Mouse (Mus musculus) hindbrain, embryonic 11.5 days (tissue): Measurements from ENCODE around the gene Ikzf2. TPM values are rescaled to one million over a fixed set of nuclear protein-coding genes. Genes with fewer than 3 reads are reported as not detected.
A peak's percentile ranks its signal among the peaks of the same experiment; 100 is the strongest.

Experiments used
- ATAC-seq: fragments of 200-750 bp; cut with Nextera tagmentation; 2 replicates; pipeline ENCODE4 v1.8.0; 2017; ENCODE audit warnings: mild to moderate bottlenecking, moderate TSS enrichment, moderate library complexity; ENCODE audit not compliant: low FRiP score
- DNase-seq: peaks from one replicate; pipeline ENCODE4 v3.0.0-alpha.2; 2015; ENCODE audit warnings: low spot score
- H3K27ac ChIP-seq: fragments of 300-500 bp; sonication (generic); 2 replicates; pipeline ENCODE4 v1.5.1; 2014; ENCODE audit warnings: mild to moderate bottlenecking, low read depth, low read length
- H3K27me3 ChIP-seq: fragments of 300-500 bp; sonication (generic); 2 replicates; pipeline ENCODE4 v1.6.1; 2014; ENCODE audit warnings: mild to moderate bottlenecking, low read length, moderate library complexity, mixed read lengths; ENCODE audit not compliant: control insufficient read depth, insufficient read depth
- H3K36me3 ChIP-seq: fragments of 300-500 bp; sonication (generic); 2 replicates; pipeline ENCODE4 v1.6.1; 2014; ENCODE audit warnings: mild to moderate bottlenecking, low read length, moderate library complexity, mixed read lengths; ENCODE audit not compliant: control insufficient read depth, insufficient read depth
- H3K4me1 ChIP-seq: fragments of 300-500 bp; sonication (generic); replicated peaks from 2 replicates; pipeline ENCODE4 v1.6.1; 2014; ENCODE audit warnings: low read length, mixed read lengths; ENCODE audit not compliant: control insufficient read depth, insufficient read depth
- H3K4me2 ChIP-seq: fragments of 300-500 bp; sonication (generic); replicated peaks from 2 replicates; pipeline ENCODE4 v1.6.1; 2014; ENCODE audit warnings: mild to moderate bottlenecking, low read depth, low read length
- H3K4me3 ChIP-seq: fragments of 300-500 bp; sonication (generic); 2 replicates; pipeline ENCODE4 v1.5.1; 2014; ENCODE audit warnings: low read depth, low read length
- H3K9ac ChIP-seq: fragments of 300-500 bp; sonication (generic); 2 replicates; pipeline ENCODE4 v1.6.1; 2014; ENCODE audit warnings: low read depth, low read length
- H3K9me3 ChIP-seq: fragments of 300-500 bp; sonication (generic); 2 replicates; pipeline ENCODE4 v1.6.1; 2016; ENCODE audit warnings: low read length; ENCODE audit not compliant: control insufficient read depth
- WGBS: fragments of 180-500 bp; shearing (Covaris S2); extraction: QIAGEN DNeasy Blood & Tissue Kit; methylation state at CpG from one replicate; pipeline ENCODE4 v1.1.7; 2014; 5-methylcytosine and 5-hydroxymethylcytosine counted together
- polyA plus RNA-seq: library from polyadenylated mRNA; unstranded; fragments of >200 nt; fragmentation: Nextera tagmentation; extraction: Ambion mirVana; gene quantifications from 2 replicates; pipeline ENCODE4 v1.2.1, GENCODE M21; 2014

Gene Ikzf2
- polyA plus RNA-seq, 1 experiment from 2014 or later = 5.1 TPM

GRCm38 (mm10) chr1:69688961-69689360, 1.9 kb upstream of the Ikzf2 start:
- Histone ChIP-seq H3K4me1 (no peaks in the 10 kb centered on the region), H3K36me3 (no peaks in the 10 kb centered on the region), H3K27me3 (no peaks in the 10 kb centered on the region), H3K4me2 (no peak overlapping the region), H3K27ac (no peak overlapping the region), H3K4me3 (no peak overlapping the region), H3K9ac (no peak overlapping the region), H3K9me3 (no peaks in the 10 kb centered on the region)
- ATAC-seq (0 out of 2 replicates have a peak, but pooled peaks have one; percentile 27), DNase-seq (peak; percentile 83)
- WGBS = 1% methylated on average over 5 of the region's 5 CpGs

GRCm38 (mm10) chr1:69688118-69688517, 1.1 kb upstream of the Ikzf2 start:
- ATAC-seq (no peak), DNase-seq (peak; percentile 25)
- no peak overlapping the region for H3K27ac ChIP-seq
- WGBS = 17% methylated on average over 4 of the region's 4 CpGs
- H3K9me3 ChIP-seq = no peaks in the 10 kb centered on the region
- no peaks in the 10 kb centered on the region for H3K36me3 ChIP-seq
- H3K4me2 ChIP-seq = peak overlapping the region; percentile 56
- no peak overlapping the region for H3K9ac ChIP-seq
- H3K4me1 ChIP-seq = no peaks in the 10 kb centered on the region
- H3K27me3 ChIP-seq = no peaks in the 10 kb centered on the region
- peak overlapping the region; percentile 68 for H3K4me3 ChIP-seq

DNA sequence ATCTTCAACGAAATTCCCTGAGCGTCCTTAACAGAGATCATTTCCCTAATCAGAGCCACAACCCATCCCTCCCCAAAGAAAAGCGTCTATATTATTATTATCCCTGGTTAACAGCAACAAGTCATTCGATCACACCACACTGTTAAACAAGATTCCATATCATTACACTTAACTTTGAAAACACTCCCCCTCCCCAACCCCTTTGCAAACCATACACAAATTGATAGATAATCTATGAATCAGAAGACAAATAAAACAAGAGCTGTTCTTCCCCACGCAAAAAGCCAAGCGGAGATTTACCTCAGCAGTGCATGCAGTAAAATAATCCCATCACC, 337 bp downstream of the Ikzf2 start:
- H3K9me3 ChIP-seq = no peaks in the 10 kb centered on the region
- WGBS = under 1% methylated on average over 6 of the region's 6 CpGs
- peak overlapping the region; percentile 75 for H3K9ac ChIP-seq
- DNase-seq (no peak), ATAC-seq (peak; percentile 5; the same call in 1 of the 2 replicates)
- H3K4me1 ChIP-seq = no peaks in the 10 kb centered on the region
- H3K4me2 ChIP-seq = peak overlapping the region; percentile 63
- H3K36me3 ChIP-seq = no peaks in the 10 kb centered on the region
- H3K27ac ChIP-seq = peak overlapping the region; percentile 83
- H3K27me3 ChIP-seq = no peaks in the 10 kb centered on the region
- H3K4me3 ChIP-seq = peak overlapping the region; percentile 68

DNA sequence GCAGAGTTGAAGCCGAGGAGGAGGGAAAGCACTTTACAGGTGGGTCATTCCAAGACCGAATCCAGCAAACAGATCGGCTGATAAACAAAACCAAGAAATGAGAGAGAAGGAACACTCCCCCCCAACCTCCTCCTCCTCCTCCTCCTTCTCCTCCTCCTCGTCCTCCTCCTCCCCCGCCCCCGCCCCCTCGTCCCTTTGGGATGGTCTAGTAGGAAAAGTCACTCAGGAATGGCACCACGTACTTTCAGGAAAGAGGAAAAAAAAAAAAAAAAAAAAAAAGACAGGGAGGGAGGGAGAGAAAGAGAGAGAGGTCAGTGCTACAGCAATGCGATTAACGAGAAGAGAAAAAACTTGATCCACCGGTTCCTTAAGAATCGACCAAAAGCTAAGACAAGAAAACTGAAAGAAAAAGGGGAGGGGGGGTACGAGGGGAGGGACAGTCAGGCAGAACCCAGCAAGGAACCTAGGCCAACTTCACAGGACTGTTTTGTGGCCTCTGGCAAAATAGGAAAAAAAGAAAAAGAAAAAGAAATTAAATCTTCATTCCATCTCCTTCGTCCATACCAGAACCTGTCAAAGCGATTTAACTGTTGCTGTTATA, 1.1 kb downstream of the Ikzf2 start:
- peak overlapping the region; percentile 75 for H3K9ac ChIP-seq
- H3K4me1 ChIP-seq = no peaks in the 10 kb centered on the region
- no peak overlapping the region for H3K27ac ChIP-seq
- DNase-seq (peak; percentile 33), ATAC-seq (no peak)
- H3K4me3 ChIP-seq = peak overlapping the region; percentile 68
- H3K9me3 ChIP-seq = no peaks in the 10 kb centered on the region
- H3K4me2 ChIP-seq = peak overlapping the region; percentile 63
- H3K36me3 ChIP-seq = no peaks in the 10 kb centered on the region
- H3K27me3 ChIP-seq = no peaks in the 10 kb centered on the region
- 2% methylated on average over 10 of the region's 15 CpGs for WGBS

DNA sequence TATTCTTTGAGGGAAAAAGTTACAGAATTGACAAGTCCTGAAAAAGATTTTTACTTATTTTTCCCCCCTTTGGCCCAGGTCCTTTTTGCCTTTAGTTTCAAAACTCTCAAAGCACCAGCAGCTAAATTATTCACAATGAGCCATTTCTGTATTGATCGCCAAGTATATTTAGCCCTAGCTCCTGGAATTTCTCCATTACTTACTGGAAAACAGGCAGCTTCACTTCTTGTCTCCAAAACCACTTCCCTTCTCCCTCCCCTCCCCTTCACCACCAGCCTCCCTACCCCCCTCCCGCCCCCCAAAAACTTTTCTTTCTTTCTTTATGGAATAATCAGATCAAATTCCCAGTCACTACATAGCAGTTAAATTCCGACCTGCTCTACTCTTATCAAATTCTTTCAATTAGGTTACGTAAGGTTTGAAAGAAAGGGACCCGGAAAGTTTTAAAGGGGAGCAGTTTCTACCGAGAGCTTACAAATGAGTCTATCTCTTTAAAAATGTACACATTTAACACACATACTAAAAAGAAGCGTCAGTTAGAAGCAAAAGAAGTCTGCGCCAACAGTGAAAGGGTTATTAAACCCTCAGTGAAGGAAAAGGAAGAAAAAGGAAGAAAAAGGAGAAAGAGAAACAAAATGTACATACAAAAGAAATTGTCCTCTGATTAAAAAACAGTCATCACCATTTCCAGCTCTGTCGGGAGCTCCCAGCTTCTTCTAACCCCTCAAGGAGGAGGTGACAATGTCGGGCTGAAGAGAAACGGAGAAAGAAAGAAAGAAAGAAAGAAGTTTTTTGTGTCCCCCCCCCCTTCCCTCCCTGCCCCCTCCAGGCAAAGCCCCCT, 1.8 kb downstream of the Ikzf2 start:
- Histone ChIP-seq H3K36me3 (no peaks in the 10 kb centered on the region), H3K9ac (peak overlapping the region; percentile 40), H3K9me3 (no peaks in the 10 kb centered on the region), H3K4me3 (peak overlapping the region; percentile 68), H3K27me3 (no peaks in the 10 kb centered on the region), H3K4me2 (peak overlapping the region; percentile 63), H3K27ac (no peak overlapping the region), H3K4me1 (no peaks in the 10 kb centered on the region)
- ATAC-seq (no peak), DNase-seq (peak; percentile 6)
- 2% methylated on average over 11 of the region's 11 CpGs for WGBS

GRCm38 (mm10) chr1:69684280-69685040, 2.6 kb downstream of the Ikzf2 start:
- ATAC-seq (no peak), DNase-seq (no peak)
- WGBS = 39% methylated on average over 13 of the region's 13 CpGs
- no peaks in the 10 kb centered on the region for H3K36me3 ChIP-seq
- H3K9ac ChIP-seq = no peak overlapping the region
- H3K27ac ChIP-seq = no peak overlapping the region
- H3K4me2 ChIP-seq = peak overlapping the region; percentile 63
- no peaks in the 10 kb centered on the region for H3K27me3 ChIP-seq
- H3K4me1 ChIP-seq = no peaks in the 10 kb centered on the region
- H3K4me3 ChIP-seq = peak overlapping the region; percentile 68; the same call in 1 of the 2 replicates
- H3K9me3 ChIP-seq = no peaks in the 10 kb centered on the region

DNA sequence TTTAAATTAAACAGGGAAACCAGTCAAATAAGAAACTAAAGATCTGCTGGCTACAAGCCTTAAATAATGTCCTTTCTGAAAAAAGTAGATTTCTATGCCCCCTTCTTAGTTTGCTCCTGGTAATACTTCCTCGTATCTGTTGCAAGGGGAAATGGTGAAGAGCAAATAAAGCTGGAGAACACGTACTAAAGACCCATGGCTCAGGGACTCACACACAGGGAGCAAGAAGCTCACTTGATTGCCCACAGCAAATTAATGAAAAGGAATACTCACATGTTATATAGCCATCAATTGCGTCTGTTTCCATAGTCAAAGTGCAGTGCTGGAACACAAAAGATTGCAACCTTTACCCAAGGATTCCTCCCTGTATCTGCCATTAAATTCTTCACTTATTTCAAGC, 3.2 kb downstream of the Ikzf2 start:
- no peaks in the 10 kb centered on the region for H3K9me3 ChIP-seq
- H3K27ac ChIP-seq = no peak overlapping the region
- ATAC-seq (no peak), DNase-seq (no peak)
- H3K4me1 ChIP-seq = no peaks in the 10 kb centered on the region
- H3K36me3 ChIP-seq = no peaks in the 10 kb centered on the region
- H3K4me2 ChIP-seq = no peak overlapping the region
- H3K4me3 ChIP-seq = no peak overlapping the region
- H3K9ac ChIP-seq = no peak overlapping the region
- 76% methylated on average over 3 of the region's 3 CpGs for WGBS
- no peaks in the 10 kb centered on the region for H3K27me3 ChIP-seq

- Histone ChIP-seq H3K4me1 (no peaks in the 10 kb centered on the region), H3K4me2 (no peak overlapping the region), H3K4me3 (no peak overlapping the region), H3K27ac (no peak overlapping the region), H3K36me3 (no peaks in the 10 kb centered on the region), H3K27me3 (no peaks in the 10 kb centered on the region), H3K9ac (no peak overlapping the region), H3K9me3 (no peaks in the 10 kb centered on the region)
- 92% methylated on average over 8 of the region's 8 CpGs for WGBS
- DNase-seq (no peak), ATAC-seq (no peak)
These were observed 4.0 kb downstream of the Ikzf2 start for GRCm38 (mm10) chr1:69683058-69683457.
